Comparison of ENCODE assay signal across 9 mouse cellular contexts in the genomic region with DNA sequence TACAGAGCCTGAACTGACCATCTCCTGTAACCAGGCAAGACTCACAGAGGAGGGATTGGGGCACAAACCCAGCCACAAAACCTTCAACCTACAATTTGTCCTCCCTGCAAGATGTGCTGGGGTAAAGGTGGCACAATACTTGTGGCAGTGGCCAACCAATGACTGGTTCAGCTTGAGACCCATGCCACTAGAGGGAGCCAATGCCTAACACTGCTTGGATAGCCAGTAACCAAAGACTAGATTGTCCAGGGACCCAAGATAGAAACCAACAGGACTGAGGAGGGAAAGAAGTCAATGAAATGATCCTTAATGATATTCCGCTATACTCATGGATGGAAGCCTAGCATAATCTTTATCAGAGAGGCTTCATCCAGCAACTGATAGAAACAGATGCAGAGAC. TPM values are rescaled to one million over a fixed set of nuclear protein-coding genes. Genes with fewer than 3 reads are reported as not detected.
DNase-seq lines count a peak whose midpoint lies in the region; ATAC-seq and TF ChIP-seq lines count a peak whose summit lies in the region.
"Had no signal": no experiment of that assay in that cellular context is flagged by ENCODE, and none has a peak within 500 bp of the region (broad histone marks: within the 10 kb centered on the region; RNA-seq: fewer than 3 reads in every experiment).

No protein-coding gene starts in this region.

- 51% methylated on average over 1 of the region's 1 CpGs for WGBS in liver, embryonic 16.5 days (ENCODE audit: insufficient replicate concordance)
- WGBS in neural tube, embryonic 14.5 days: 81% methylated on average over 1 of the region's 1 CpGs

- TF ChIP-seq POLR2A in cortical plate, adult 2 months (IDR thresholded peaks at IDR 0.05; ENCODE audit: extremely low read depth, insufficient read depth, low read length): no peak

- H3K4me1 ChIP-seq in cortical plate, adult 2 months (ENCODE audit: control insufficient read depth, insufficient read depth, low read length): no peaks in the 10 kb centered on the region
- H3K4me1 ChIP-seq in liver, embryonic 16.5 days (ENCODE audit: control insufficient read depth, low read depth, low read length): no peaks in the 10 kb centered on the region; the same call in 1 of the 2 replicates
- no peaks in the 10 kb centered on the region for H3K4me1 ChIP-seq in neural tube, embryonic 14.5 days (ENCODE audit: control insufficient read depth, insufficient read depth, low read length)

- peak; percentile 76 for ATAC-seq in activated CD4-positive, CD25-positive, alpha-beta regulatory T cell, adult 4 months
- ATAC-seq in liver, embryonic 16.5 days (ENCODE audit: low read depth): peak; percentile 41; the same call in 1 of the 2 replicates
- ATAC-seq in neural tube, embryonic 14.5 days (ENCODE audit: low read depth): peak; percentile 87; the same call in 1 of the 2 replicates

- DNase-seq in CD4-positive, CD25-positive, alpha-beta regulatory T cell, adult 2 months (ENCODE audit: low read depth, low spot score): peak; percentile 88
- peak; percentile 64 for DNase-seq in gastrocnemius, postnatal 10 days
- DNase-seq in kidney, postnatal 10 days: peak; percentile 86
- DNase-seq in thymus, adult 18-20 months: peak; percentile 27 to 53

- H3K9me3 ChIP-seq in liver, embryonic 16.5 days (replicated peaks; ENCODE audit: control insufficient read depth, low read length): no peaks in the 10 kb centered on the region
- no peaks in the 10 kb centered on the region for H3K9me3 ChIP-seq in neural tube, embryonic 14.5 days (ENCODE audit: control insufficient read depth, low read length)

- H3K4me3 ChIP-seq in cortical plate, adult 2 months (ENCODE audit: insufficient read depth, low read length): no peak overlapping the region
- no peak overlapping the region for H3K4me3 ChIP-seq in liver, embryonic 16.5 days (ENCODE audit: low read depth, low read length)
- H3K4me3 ChIP-seq in neural tube, embryonic 14.5 days (ENCODE audit: low read depth, low read length): no peak overlapping the region
- H3K4me3 ChIP-seq: erythroblast, embryonic 14.5 days had no signal

- no peaks in the 10 kb centered on the region for H3K27me3 ChIP-seq in liver, embryonic 16.5 days (ENCODE audit: control insufficient read depth, insufficient read depth, low read depth, low read length)
- no peaks in the 10 kb centered on the region for H3K27me3 ChIP-seq in neural tube, embryonic 14.5 days (ENCODE audit: control insufficient read depth, insufficient read depth, low read length)

- no peak overlapping the region for H3K27ac ChIP-seq in cortical plate, adult 2 months (ENCODE audit: insufficient read depth, low read length)
- no peak overlapping the region for H3K27ac ChIP-seq in liver, embryonic 16.5 days (ENCODE audit: low read length)
- no peak overlapping the region for H3K27ac ChIP-seq in neural tube, embryonic 14.5 days (ENCODE audit: low read depth, low read length)

- H3K36me3 ChIP-seq in liver, embryonic 16.5 days (ENCODE audit: control insufficient read depth, insufficient read depth): no peaks in the 10 kb centered on the region
- no peaks in the 10 kb centered on the region for H3K36me3 ChIP-seq in neural tube, embryonic 14.5 days (ENCODE audit: control insufficient read depth, insufficient read depth, low read length)

- no peak overlapping the region for H3K9ac ChIP-seq in liver, embryonic 16.5 days (ENCODE audit: low read depth, low read length)
- H3K9ac ChIP-seq in neural tube, embryonic 14.5 days (replicated peaks; ENCODE audit: low read depth, low read length): no peak overlapping the region

- H3K4me2 ChIP-seq in liver, embryonic 16.5 days (ENCODE audit: low read depth, low read length): no peak overlapping the region
- no peak overlapping the region for H3K4me2 ChIP-seq in neural tube, embryonic 14.5 days (ENCODE audit: low read depth, low read length)

- TF ChIP-seq CTCF in cortical plate, adult 2 months (IDR thresholded peaks at IDR 0.05; ENCODE audit: extremely low read depth, insufficient read depth, low read length): peak; percentile 80

RNA-seq across cellular contexts. Expression of a gene that starts 3.3 kb away (rescaled TPM):
- polyA plus RNA-seq in activated CD4-positive, CD25-positive, alpha-beta regulatory T cell, adult 4 months (2017; shearing (Covaris generic)): 10 to 100 TPM; 10.1 to 14.4 TPM
- polyA plus RNA-seq in cortical plate, adult 2 months (2012; rRNA removed): 2.5 and 3.0 TPM in 2 replicates
- total RNA-seq in gastrocnemius, postnatal 10 days (2021): 1 to 10 TPM; 2.2 to 3.2 TPM
- polyA plus RNA-seq in liver, embryonic 16.5 days (2015; fragmentation: Nextera tagmentation; extraction: Ambion mirVana): 0.13 TPM in 2 replicates
- 0.08 and 0.11 TPM in 2 replicates for polyA plus RNA-seq in neural tube, embryonic 14.5 days (2014; fragmentation: Nextera tagmentation; extraction: Ambion mirVana)
- polyA plus RNA-seq: erythroblast, embryonic 14.5 days had no signal

RNA-seq across cellular contexts. Expression of a gene that starts 39.7 kb away (rescaled TPM):
- polyA plus RNA-seq in activated CD4-positive, CD25-positive, alpha-beta regulatory T cell, adult 4 months (2017; shearing (Covaris generic)): 100 to 1,000 TPM; 226 to 256 TPM
- 2.2 and 2.9 TPM in 2 replicates for polyA plus RNA-seq in cortical plate, adult 2 months (2012; rRNA removed)
- 1 to 10 TPM; 4.3 to 5.8 TPM for total RNA-seq in gastrocnemius, postnatal 10 days (2021)
- 3.0 and 3.6 TPM in 2 replicates for polyA plus RNA-seq in liver, embryonic 16.5 days (2015; fragmentation: Nextera tagmentation; extraction: Ambion mirVana)
- polyA plus RNA-seq in neural tube, embryonic 14.5 days (2014; fragmentation: Nextera tagmentation; extraction: Ambion mirVana): 1.0 and 2.4 TPM in 2 replicates

Comparison
In these comparisons a context has a peak if more than half of its experiments do, and no peak if none do; other contexts are left out.
1. RNA of a gene that starts 39.7 kb away (polyA plus RNA-seq): 226 to 256 TPM in activated CD4-positive, CD25-positive, alpha-beta regulatory T cell, adult 4 months; 3.0 to 3.6 TPM in liver, embryonic 16.5 days, 2.2 to 2.9 TPM in cortical plate, adult 2 months and 1.0 to 2.4 TPM in neural tube, embryonic 14.5 days; every median in the first group is over 10 times any median in the second.
2. Peak in every context shown above with its lines, with median percentiles within 50 percentile points of each other: DNase-seq and ATAC-seq.